Mouse (Mus musculus): ENCODE measurements at regions not wholly inside any gene's neighbourhood (a gene's known extent, or its start where the extent isn't known, plus 50 kb on each side); places are given as distances from the start of the nearest gene placed in this dataset.

GRCm38 (mm10) chr8:49712371-49712770 is 868.6 kb upstream of the Tenm3 start:
- ATAC-seq (ENCODE audit: low FRiP score, low read depth) (no peak), DNase-seq (ENCODE audit: low spot score) (no peak)
- Histone ChIP-seq H3K4me2 (replicated peaks; ENCODE audit: low read depth, low read length, severe bottlenecking) (no peak overlapping the region), H3K27me3 (ENCODE audit: control insufficient read depth, insufficient read depth, low read length) (no peaks in the 10 kb centered on the region), H3K4me3 (replicated peaks; ENCODE audit: low read length) (no peak overlapping the region), H3K9me3 (ENCODE audit: control insufficient read depth, low read length) (no peaks in the 10 kb centered on the region), H3K9ac (ENCODE audit: low read depth, low read length, severe bottlenecking) (no peak overlapping the region), H3K4me1 (ENCODE audit: control insufficient read depth, insufficient read depth, low read length) (0 out of 2 replicates have a peak, but pooled peaks cover 3% of the 10 kb centered on the region), H3K27ac (replicated peaks; ENCODE audit: low read depth, low read length) (no peak overlapping the region), H3K36me3 (ENCODE audit: control insufficient read depth, insufficient read depth, low read length) (no peaks in the 10 kb centered on the region)
- 55% methylated on average over 2 of the region's 2 CpGs for WGBS
- TF ChIP-seq POLR2A (IDR thresholded peaks at IDR 0.05; ENCODE audit: borderline replicate concordance, extremely low read depth, insufficient read depth, insufficient read length): no peak

GRCm38 (mm10) chr8:49708701-49709100 is 865.0 kb upstream of the Tenm3 start:
- Histone ChIP-seq H3K36me3 (ENCODE audit: control insufficient read depth, insufficient read depth, low read length) (no peaks in the 10 kb centered on the region), H3K9ac (ENCODE audit: low read depth, low read length, severe bottlenecking) (no peak overlapping the region), H3K4me3 (replicated peaks; ENCODE audit: low read length) (no peak overlapping the region), H3K27ac (replicated peaks; ENCODE audit: low read depth, low read length) (no peak overlapping the region), H3K9me3 (ENCODE audit: control insufficient read depth, low read length) (no peaks in the 10 kb centered on the region), H3K4me2 (replicated peaks; ENCODE audit: low read depth, low read length, severe bottlenecking) (no peak overlapping the region), H3K4me1 (ENCODE audit: control insufficient read depth, insufficient read depth, low read length) (0 out of 2 replicates have a peak, but pooled peaks cover 3% of the 10 kb centered on the region), H3K27me3 (ENCODE audit: control insufficient read depth, insufficient read depth, low read length) (no peaks in the 10 kb centered on the region)
- WGBS: 15% methylated on average over 1 of the region's 1 CpGs
- DNase-seq (ENCODE audit: low spot score): no peak
- ATAC-seq (ENCODE audit: low FRiP score, low read depth): no peak
- TF ChIP-seq POLR2A (IDR thresholded peaks at IDR 0.05; ENCODE audit: borderline replicate concordance, extremely low read depth, insufficient read depth, insufficient read length): no peak

- H3K4me3 ChIP-seq (replicated peaks; ENCODE audit: low read length): no peak overlapping the region
- no peak overlapping the region for H3K9ac ChIP-seq (ENCODE audit: low read depth, low read length, severe bottlenecking)
- H3K27ac ChIP-seq (replicated peaks; ENCODE audit: low read depth, low read length): no peak overlapping the region
- H3K9me3 ChIP-seq (ENCODE audit: control insufficient read depth, low read length): no peaks in the 10 kb centered on the region
- TF ChIP-seq POLR2A (IDR thresholded peaks at IDR 0.05; ENCODE audit: borderline replicate concordance, extremely low read depth, insufficient read depth, insufficient read length): no peak
- DNase-seq (ENCODE audit: low spot score): no peak
- ATAC-seq (ENCODE audit: low FRiP score, low read depth): no peak
- no peaks in the 10 kb centered on the region for H3K27me3 ChIP-seq (ENCODE audit: control insufficient read depth, insufficient read depth, low read length)
- WGBS: 53% methylated on average over 4 of the region's 4 CpGs
- H3K36me3 ChIP-seq (ENCODE audit: control insufficient read depth, insufficient read depth, low read length): no peaks in the 10 kb centered on the region
- H3K4me1 ChIP-seq (ENCODE audit: control insufficient read depth, insufficient read depth, low read length): peaks cover 5% of the 10 kb centered on the region
- no peak overlapping the region for H3K4me2 ChIP-seq (replicated peaks; ENCODE audit: low read depth, low read length, severe bottlenecking)
Observed at GRCm38 (mm10) chr8:49699058-49699457, 855.3 kb upstream of the Tenm3 start.

GRCm38 (mm10) chr8:49696709-49697108 is 853.0 kb upstream of the Tenm3 start:
- Histone ChIP-seq H3K36me3 (ENCODE audit: control insufficient read depth, insufficient read depth, low read length) (no peaks in the 10 kb centered on the region), H3K9me3 (ENCODE audit: control insufficient read depth, low read length) (no peaks in the 10 kb centered on the region), H3K4me2 (replicated peaks; ENCODE audit: low read depth, low read length, severe bottlenecking) (no peak overlapping the region), H3K27ac (replicated peaks; ENCODE audit: low read depth, low read length) (no peak overlapping the region), H3K9ac (ENCODE audit: low read depth, low read length, severe bottlenecking) (no peak overlapping the region), H3K4me3 (replicated peaks; ENCODE audit: low read length) (no peak overlapping the region), H3K27me3 (ENCODE audit: control insufficient read depth, insufficient read depth, low read length) (no peaks in the 10 kb centered on the region), H3K4me1 (ENCODE audit: control insufficient read depth, insufficient read depth, low read length) (peaks cover 5% of the 10 kb centered on the region)
- no peak for DNase-seq (ENCODE audit: low spot score)
- WGBS: 22% methylated on average over 2 of the region's 2 CpGs
- TF ChIP-seq POLR2A (IDR thresholded peaks at IDR 0.05; ENCODE audit: borderline replicate concordance, extremely low read depth, insufficient read depth, insufficient read length): no peak
- ATAC-seq (ENCODE audit: low FRiP score, low read depth): no peak

Data from limb, embryonic 14.5 days (tissue).